Mouse (Mus musculus): ENCODE measurements around the gene Hadha. TPM values are rescaled to one million over a fixed set of nuclear protein-coding genes. Genes with fewer than 3 reads are reported as not detected.

Hadha gene
- polyA plus RNA-seq, 1 experiment from 2014 or later, result 232 TPM

- no peak overlapping the region for H3K4me2 ChIP-seq (ENCODE audit: low read depth, low read length)
- no peak for ATAC-seq
- no peaks in the 10 kb centered on the region for H3K9me3 ChIP-seq (ENCODE audit: control insufficient read depth, low read length)
- 94% methylated on average over 12 of the region's 12 CpGs for WGBS
- no peak overlapping the region for H3K9ac ChIP-seq (ENCODE audit: low read depth, low read length)
- no peaks in the 10 kb centered on the region for H3K27me3 ChIP-seq (replicated peaks; ENCODE audit: control insufficient read depth, insufficient read depth, low read length)
- H3K27ac ChIP-seq (ENCODE audit: low read length), result no peak overlapping the region
- peaks cover 6% of the 10 kb centered on the region; the same call in 1 of the 2 replicates for H3K36me3 ChIP-seq (ENCODE audit: control insufficient read depth, insufficient read depth, low read length)
- H3K4me1 ChIP-seq (ENCODE audit: control insufficient read depth, insufficient read depth, low read length), result no peaks in the 10 kb centered on the region
- H3K4me3 ChIP-seq (ENCODE audit: low read length), result no peak overlapping the region
Measured at GRCm38 (mm10) chr5:30187687-30188485, 32.9 kb upstream of the Hadha start.

- Histone ChIP-seq H3K27ac (ENCODE audit: low read length) (no peak overlapping the region), H3K27me3 (replicated peaks; ENCODE audit: control insufficient read depth, insufficient read depth, low read length) (no peaks in the 10 kb centered on the region), H3K4me1 (ENCODE audit: control insufficient read depth, insufficient read depth, low read length) (peaks cover 12% of the 10 kb centered on the region; the same call in 1 of the 2 replicates), H3K36me3 (ENCODE audit: control insufficient read depth, insufficient read depth, low read length) (peaks cover 7% of the 10 kb centered on the region; the same call in 1 of the 2 replicates), H3K4me2 (ENCODE audit: low read depth, low read length) (no peak overlapping the region), H3K9me3 (ENCODE audit: control insufficient read depth, low read length) (no peaks in the 10 kb centered on the region), H3K9ac (ENCODE audit: low read depth, low read length) (no peak overlapping the region), H3K4me3 (ENCODE audit: low read length) (no peak overlapping the region)
- WGBS, result 60% methylated on average over 4 of the region's 4 CpGs
- ATAC-seq, result no peak
Measured at GRCm38 (mm10) chr5:30175811-30176210, 20.8 kb upstream of the Hadha start.

- peak; percentile 60 for ATAC-seq
- H3K4me1 ChIP-seq (ENCODE audit: control insufficient read depth, insufficient read depth, low read length), result peaks cover 18% of the 10 kb centered on the region; the same call in 1 of the 2 replicates
- peak overlapping the region; percentile 27; the same call in 1 of the 2 replicates for H3K27ac ChIP-seq (ENCODE audit: low read length)
- H3K9ac ChIP-seq (ENCODE audit: low read depth, low read length), result no peak overlapping the region
- H3K27me3 ChIP-seq (replicated peaks; ENCODE audit: control insufficient read depth, insufficient read depth, low read length), result no peaks in the 10 kb centered on the region
- H3K4me3 ChIP-seq (ENCODE audit: low read length), result no peak overlapping the region
- peaks cover 7% of the 10 kb centered on the region; the same call in 1 of the 2 replicates for H3K36me3 ChIP-seq (ENCODE audit: control insufficient read depth, insufficient read depth, low read length)
- WGBS, result 32% methylated on average over 20 of the region's 20 CpGs
- no peak overlapping the region for H3K4me2 ChIP-seq (ENCODE audit: low read depth, low read length)
- H3K9me3 ChIP-seq (ENCODE audit: control insufficient read depth, low read length), result no peaks in the 10 kb centered on the region
Measured at GRCm38 (mm10) chr5:30172931-30173692, 18.1 kb upstream of the Hadha start.

GRCm38 (mm10) chr5:30172115-30172514 lies 17.2 kb upstream of the Hadha start:
- Histone ChIP-seq H3K9ac (ENCODE audit: low read depth, low read length) (no peak overlapping the region), H3K36me3 (ENCODE audit: control insufficient read depth, insufficient read depth, low read length) (peaks cover 7% of the 10 kb centered on the region; the same call in 1 of the 2 replicates), H3K9me3 (ENCODE audit: control insufficient read depth, low read length) (no peaks in the 10 kb centered on the region), H3K4me1 (ENCODE audit: control insufficient read depth, insufficient read depth, low read length) (peaks cover 20% of the 10 kb centered on the region; the same call in 1 of the 2 replicates), H3K27ac (ENCODE audit: low read length) (peak overlapping the region; percentile 47; the same call in 1 of the 2 replicates), H3K27me3 (replicated peaks; ENCODE audit: control insufficient read depth, insufficient read depth, low read length) (no peaks in the 10 kb centered on the region), H3K4me3 (ENCODE audit: low read length) (no peak overlapping the region), H3K4me2 (ENCODE audit: low read depth, low read length) (no peak overlapping the region)
- ATAC-seq, result no peak

GRCm38 (mm10) chr5:30170303-30170940 lies 15.5 kb upstream of the Hadha start:
- Histone ChIP-seq H3K9me3 (ENCODE audit: control insufficient read depth, low read length) (no peaks in the 10 kb centered on the region), H3K4me2 (ENCODE audit: low read depth, low read length) (no peak overlapping the region), H3K4me1 (ENCODE audit: control insufficient read depth, insufficient read depth, low read length) (peaks cover 20% of the 10 kb centered on the region; the same call in 1 of the 2 replicates), H3K36me3 (ENCODE audit: control insufficient read depth, insufficient read depth, low read length) (no peaks in the 10 kb centered on the region), H3K27ac (ENCODE audit: low read length) (peak overlapping the region; percentile 86), H3K4me3 (ENCODE audit: low read length) (no peak overlapping the region), H3K27me3 (replicated peaks; ENCODE audit: control insufficient read depth, insufficient read depth, low read length) (no peaks in the 10 kb centered on the region), H3K9ac (ENCODE audit: low read depth, low read length) (0 out of 2 replicates have a peak overlapping the region, but pooled peaks have one; percentile 29)
- WGBS, result 70% methylated on average over 5 of the region's 5 CpGs
- ATAC-seq, result peak; percentile 65

- 70% methylated on average over 5 of the region's 5 CpGs for WGBS
- no peaks in the 10 kb centered on the region for H3K27me3 ChIP-seq (replicated peaks; ENCODE audit: control insufficient read depth, insufficient read depth, low read length)
Measured at GRCm38 (mm10) chr5:30165234-30165946, 10.4 kb upstream of the Hadha start.

GRCm38 (mm10) chr5:30162339-30162738 lies 7.4 kb upstream of the Hadha start:
- peak; percentile 57; the same call in 1 of the 2 replicates for ATAC-seq
- Histone ChIP-seq H3K9ac (ENCODE audit: low read depth, low read length) (no peak overlapping the region), H3K4me3 (ENCODE audit: low read length) (no peak overlapping the region), H3K4me1 (ENCODE audit: control insufficient read depth, insufficient read depth, low read length) (0 out of 2 replicates have a peak, but pooled peaks cover 7% of the 10 kb centered on the region), H3K27ac (ENCODE audit: low read length) (peak overlapping the region; percentile 63), H3K27me3 (replicated peaks; ENCODE audit: control insufficient read depth, insufficient read depth, low read length) (no peaks in the 10 kb centered on the region), H3K9me3 (ENCODE audit: control insufficient read depth, low read length) (no peaks in the 10 kb centered on the region), H3K36me3 (ENCODE audit: control insufficient read depth, insufficient read depth, low read length) (no peaks in the 10 kb centered on the region), H3K4me2 (ENCODE audit: low read depth, low read length) (peak overlapping the region; percentile 40; the same call in 1 of the 2 replicates)
- 61% methylated on average over 6 of the region's 6 CpGs for WGBS

More at GRCm38 (mm10) chr5:30165234-30165946, 10.4 kb upstream of the Hadha start:
- no peak for ATAC-seq
- no peaks in the 10 kb centered on the region for H3K36me3 ChIP-seq (ENCODE audit: control insufficient read depth, insufficient read depth, low read length)
- H3K9ac ChIP-seq (ENCODE audit: low read depth, low read length), result no peak overlapping the region
- H3K27ac ChIP-seq (ENCODE audit: low read length), result peak overlapping the region; percentile 9; the same call in 1 of the 2 replicates
- H3K4me3 ChIP-seq (ENCODE audit: low read length), result no peak overlapping the region
- peaks cover 12% of the 10 kb centered on the region; the same call in 1 of the 2 replicates for H3K4me1 ChIP-seq (ENCODE audit: control insufficient read depth, insufficient read depth, low read length)
- no peak overlapping the region for H3K4me2 ChIP-seq (ENCODE audit: low read depth, low read length)
- H3K9me3 ChIP-seq (ENCODE audit: control insufficient read depth, low read length), result no peaks in the 10 kb centered on the region

GRCm38 (mm10) chr5:30161836-30162235 lies 6.9 kb upstream of the Hadha start:
- Histone ChIP-seq H3K4me2 (ENCODE audit: low read depth, low read length) (no peak overlapping the region), H3K4me1 (ENCODE audit: control insufficient read depth, insufficient read depth, low read length) (0 out of 2 replicates have a peak, but pooled peaks cover 7% of the 10 kb centered on the region), H3K9me3 (ENCODE audit: control insufficient read depth, low read length) (no peaks in the 10 kb centered on the region), H3K9ac (ENCODE audit: low read depth, low read length) (no peak overlapping the region), H3K27ac (ENCODE audit: low read length) (peak overlapping the region; percentile 73; the same call in 1 of the 2 replicates), H3K36me3 (ENCODE audit: control insufficient read depth, insufficient read depth, low read length) (no peaks in the 10 kb centered on the region), H3K27me3 (replicated peaks; ENCODE audit: control insufficient read depth, insufficient read depth, low read length) (no peaks in the 10 kb centered on the region), H3K4me3 (ENCODE audit: low read length) (no peak overlapping the region)
- 63% methylated on average over 1 of the region's 1 CpGs for WGBS
- peak; percentile 69 for ATAC-seq

Data from intestine, embryonic 16.5 days (tissue).